Mouse (Mus musculus) E14TG2a.4 (cell line): Measurements from ENCODE around the gene Psme4.

ENCODE experiments used
- CTCF ChIP-seq: conservative IDR thresholded peaks from 2 replicates; pipeline ENCODE4 v1.5.1; 2014; ENCODE audit warnings: low read length
- POU5F1 ChIP-seq: IDR thresholded peaks from 2 replicates; pipeline ENCODE4 v1.6.1; 2014; ENCODE audit warnings: low read length, borderline replicate concordance

GRCm38 (mm10) chr11:30896201-30896600 is 124.7 kb downstream of the Psme4 start:
- no peak for TF ChIP-seq CTCF
- TF ChIP-seq POU5F1, result no peak
